Mouse (Mus musculus) megakaryocyte, embryonic 14.5 days (primary cell): Measurements from ENCODE around the gene Phf21a.

Experiments
- FLI1 ChIP-seq: IDR thresholded peaks from 2 replicates; pipeline ENCODE4 v1.6.1; 2012; ENCODE audit warnings: low read length, inconsistent platforms, mixed read lengths
- GATA1 ChIP-seq: IDR thresholded peaks from 3 replicates; pipeline ENCODE4 v1.6.1; 2012; ENCODE audit warnings: mixed read lengths, low read length, inconsistent platforms, borderline replicate concordance

- no peak for TF ChIP-seq GATA1
- no peak for TF ChIP-seq FLI1
These were observed 229.8 kb downstream of the Phf21a start for GRCm38 (mm10) chr2:92322669-92323068.
